Mouse (Mus musculus) CD4-positive, CD25-positive, alpha-beta regulatory T cell, adult 2 months (primary cell): Measurements from ENCODE around the gene Rbbp8nl.

Experiments
- DNase-seq: peaks from one replicate; pipeline ENCODE4 v3.0.0-alpha.2; 2012; ENCODE audit warnings: low read depth, low spot score

The Rbbp8nl gene

GRCm38 (mm10) chr2:180257963-180258865 is 31.5 kb downstream of the Rbbp8nl start:
- DNase-seq, result no peak

DNA sequence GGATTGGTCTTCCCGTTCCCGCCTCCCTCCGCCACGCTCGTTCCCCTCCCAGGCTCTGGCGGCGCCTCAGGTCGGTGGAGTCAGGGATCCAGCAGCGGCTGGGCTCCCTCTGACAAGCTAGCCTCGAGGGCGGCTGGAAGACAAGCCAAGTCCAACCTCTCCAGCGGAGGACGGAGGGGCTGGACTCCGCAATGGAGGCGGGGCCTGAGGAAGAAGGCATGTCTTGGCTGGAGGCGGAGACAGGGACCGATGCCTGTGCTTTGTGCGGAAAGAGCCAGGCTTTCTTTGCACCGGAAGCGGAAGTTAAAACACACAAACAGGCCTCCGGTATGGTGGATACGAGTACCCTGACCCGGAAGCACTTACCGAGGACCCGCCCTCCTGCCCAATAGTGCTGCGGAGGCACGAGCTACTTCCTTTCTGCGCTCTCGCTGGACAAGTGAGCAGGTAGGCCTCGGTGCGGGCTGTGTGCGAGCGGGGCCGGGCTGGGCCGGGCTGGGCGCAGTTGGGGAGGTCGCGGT is 32.6 kb downstream of the Rbbp8nl start, which contains the start of gene Rps21:
TSS of gene Rps21 (plus strand) at position 377 of the 521 bp plus-strand sequence.
- DNase-seq, result peak; percentile 99

DNA sequence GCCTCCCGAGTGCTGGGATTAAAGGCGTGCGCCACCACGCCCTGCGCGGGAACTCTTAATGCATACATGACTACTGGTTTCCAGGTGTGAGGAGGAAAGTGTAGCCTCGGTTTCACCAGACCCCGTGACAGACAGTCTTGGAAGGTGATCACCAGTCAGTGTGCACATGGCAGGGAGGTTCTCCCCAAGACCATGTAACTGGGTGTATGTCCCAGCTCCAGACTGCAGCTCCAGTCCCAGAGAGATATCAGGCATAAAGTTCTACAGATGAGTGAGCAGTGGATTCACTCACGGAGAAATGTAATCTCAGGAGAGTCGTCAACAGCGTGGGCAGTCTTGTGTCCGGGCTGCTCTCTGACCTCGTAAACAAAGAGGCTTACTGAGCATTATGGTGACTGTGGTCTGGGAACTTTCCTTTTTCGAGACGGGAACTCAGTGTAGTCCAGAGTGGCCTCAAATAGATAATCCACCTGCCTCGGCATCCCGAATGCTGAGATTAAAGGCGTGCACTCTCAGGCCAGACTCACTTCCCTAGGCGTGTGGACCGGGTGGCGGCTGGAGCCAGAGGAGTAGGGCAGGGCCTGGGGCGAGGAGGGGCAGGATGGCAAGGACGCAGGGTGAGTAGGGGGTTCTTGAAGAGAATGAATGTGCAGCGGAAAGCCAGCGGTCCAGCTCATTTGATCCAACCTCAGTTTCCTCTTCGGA is 33.2 kb downstream of the Rbbp8nl start:
- peak; percentile 32 for DNase-seq

DNA sequence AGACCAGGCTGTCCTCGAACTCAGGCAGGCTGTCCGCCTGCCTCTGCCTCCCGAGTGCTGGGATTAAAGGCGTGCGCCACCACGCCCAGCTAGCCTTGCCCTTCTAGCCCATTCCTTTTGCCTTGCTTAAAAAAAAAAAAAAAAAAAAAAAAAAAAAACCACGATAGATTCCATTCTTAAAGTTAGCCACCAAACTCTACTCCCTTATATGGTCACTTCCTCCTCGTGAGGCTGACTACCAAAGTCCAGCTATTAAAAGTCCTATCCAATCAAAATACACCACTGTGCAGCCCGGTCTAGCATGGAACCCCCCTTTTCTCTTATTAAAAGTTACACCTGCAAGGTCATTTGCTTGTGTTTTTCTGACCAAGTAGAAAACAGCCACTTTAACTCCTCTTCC is 34.0 kb downstream of the Rbbp8nl start:
- no peak for DNase-seq

DNA sequence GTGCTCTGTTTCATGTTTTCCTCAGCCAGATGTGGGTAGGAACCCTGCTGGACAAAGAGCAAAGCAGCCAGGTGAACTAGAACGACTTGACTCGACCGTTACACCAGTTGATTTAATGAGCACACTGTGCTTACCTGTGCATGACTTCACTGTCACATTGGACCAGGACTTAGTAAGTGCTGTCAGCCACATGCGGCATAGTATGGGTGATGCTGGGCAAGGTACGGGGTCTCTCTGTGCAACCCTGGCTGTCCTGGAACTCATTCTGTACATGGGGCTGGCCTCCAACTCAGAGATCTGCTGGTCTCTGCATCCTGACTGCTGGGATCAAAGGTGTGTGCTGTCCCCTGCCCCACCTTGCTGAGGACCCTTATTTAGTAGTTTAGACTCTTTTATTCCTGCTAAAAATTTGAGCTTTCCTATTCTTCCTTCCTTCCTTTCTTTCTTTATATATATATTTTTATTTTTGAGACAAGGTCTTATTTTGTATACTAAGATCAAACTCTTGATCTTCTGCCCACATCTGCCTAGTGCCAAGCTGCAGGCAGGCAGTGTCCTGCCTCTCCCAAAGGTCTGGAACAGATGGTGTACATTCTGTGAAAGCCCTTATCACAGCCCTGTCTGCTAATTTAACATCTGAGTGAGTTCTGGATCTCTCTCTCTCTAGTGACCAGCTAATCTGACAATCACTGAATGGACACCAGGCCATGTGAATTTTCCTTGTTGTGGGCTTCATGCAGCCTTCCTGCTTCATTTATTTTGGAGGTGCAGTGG is 35.1 kb downstream of the Rbbp8nl start:
- DNase-seq, result no peak

- no peak for DNase-seq
Measured at GRCm38 (mm10) chr2:180251838-180252237, 37.8 kb downstream of the Rbbp8nl start.

DNA sequence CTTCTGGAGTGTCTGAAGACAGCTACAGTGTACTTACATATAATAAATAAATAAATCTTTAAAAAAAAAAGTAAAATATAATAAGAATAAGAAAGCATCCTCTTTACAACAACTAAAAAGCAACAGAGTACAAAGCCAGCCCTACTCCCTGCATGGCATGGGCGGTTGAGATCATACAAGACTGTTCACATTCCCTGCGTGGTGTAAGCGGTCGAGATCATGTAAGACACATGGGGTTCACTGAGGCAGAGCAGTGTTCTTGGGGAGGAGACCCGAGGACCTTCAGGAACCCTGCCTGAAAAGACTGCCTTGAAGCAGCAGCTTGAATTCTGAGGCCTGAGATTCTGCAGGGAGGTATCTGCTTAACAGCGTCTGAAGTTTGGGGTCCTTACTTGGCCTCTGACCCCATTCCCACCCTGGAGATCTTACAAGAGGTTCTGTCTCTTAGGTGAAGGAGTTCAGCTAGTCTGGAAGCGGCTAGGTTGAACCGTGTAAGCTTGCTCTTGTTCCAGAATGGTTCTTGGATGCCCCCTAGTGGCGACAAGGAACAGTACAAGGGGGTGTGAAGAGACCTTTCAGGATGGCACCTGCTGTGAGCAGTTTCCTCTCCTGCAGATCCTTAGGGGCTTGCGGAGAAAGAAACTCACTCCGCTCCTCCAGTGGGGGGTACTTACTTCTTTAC is 38.6 kb downstream of the Rbbp8nl start:
- peak; percentile 93 for DNase-seq

DNA sequence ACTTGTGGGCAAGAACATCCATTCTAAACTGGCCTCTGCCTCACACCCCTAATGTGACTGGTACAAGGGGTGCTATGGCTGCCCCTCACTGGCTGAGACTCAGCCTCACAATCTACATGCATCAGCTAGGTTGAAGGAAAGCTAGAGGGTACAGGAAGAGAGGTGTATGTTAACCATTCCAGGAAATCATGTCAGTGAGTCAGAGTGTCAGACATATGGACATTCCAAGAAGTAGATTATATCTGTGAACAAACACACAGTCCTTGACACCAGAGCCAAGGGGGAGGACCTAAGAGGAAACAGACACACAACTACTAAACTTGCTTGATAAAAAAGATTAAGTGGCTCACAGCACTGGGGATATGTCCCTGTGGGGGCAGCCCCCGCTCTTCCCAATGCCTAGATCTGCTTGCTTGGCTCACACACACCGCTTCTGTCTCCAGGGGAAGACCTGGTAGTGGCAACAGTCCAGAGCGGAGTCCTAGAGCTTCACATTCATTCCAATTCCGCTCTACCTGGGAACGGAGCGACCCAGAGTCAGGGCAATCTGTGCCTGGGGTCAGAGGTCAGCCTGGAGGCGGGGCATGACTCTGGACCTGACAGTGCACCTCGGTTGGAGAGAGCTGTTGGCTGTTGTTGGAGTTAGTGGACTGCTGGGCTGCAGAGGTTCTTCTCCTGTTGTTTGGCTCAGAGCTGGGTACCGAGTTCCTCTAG is 40.6 kb downstream of the Rbbp8nl start:
- DNase-seq, result no peak

- peak; percentile 65 for DNase-seq
Measured at GRCm38 (mm10) chr2:180247916-180248315, 41.8 kb downstream of the Rbbp8nl start.

- DNase-seq, result no peak
Measured at GRCm38 (mm10) chr2:180243108-180243507, 46.6 kb downstream of the Rbbp8nl start.

- DNase-seq, result no peak
Measured at GRCm38 (mm10) chr2:180238591-180238990, 51.1 kb downstream of the Rbbp8nl start.

- no peak for DNase-seq
Measured at GRCm38 (mm10) chr2:180237601-180238345, 51.9 kb downstream of the Rbbp8nl start.

GRCm38 (mm10) chr2:180236930-180237329 is 52.7 kb downstream of the Rbbp8nl start:
- no peak for DNase-seq

DNA sequence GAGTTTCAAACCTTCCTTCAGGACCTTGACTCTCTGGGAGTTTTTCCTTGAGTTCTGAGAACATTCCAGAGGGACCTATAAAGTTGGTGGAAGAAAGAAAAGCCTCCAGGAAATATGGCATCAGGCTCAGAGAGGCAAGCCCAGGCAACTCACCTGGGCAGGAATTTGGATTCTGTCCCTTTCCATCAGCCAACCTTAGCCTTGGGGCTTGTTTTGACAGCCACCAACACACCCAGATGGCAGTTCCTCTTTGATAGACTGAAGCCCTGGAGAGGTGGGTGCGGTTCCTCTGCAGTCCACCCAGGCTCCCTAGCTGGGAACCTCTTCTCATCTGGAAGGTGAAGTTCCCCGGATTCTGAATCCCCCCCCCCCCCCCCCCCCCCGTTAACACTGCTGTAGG is 53.2 kb downstream of the Rbbp8nl start:
- DNase-seq, result no peak

DNA sequence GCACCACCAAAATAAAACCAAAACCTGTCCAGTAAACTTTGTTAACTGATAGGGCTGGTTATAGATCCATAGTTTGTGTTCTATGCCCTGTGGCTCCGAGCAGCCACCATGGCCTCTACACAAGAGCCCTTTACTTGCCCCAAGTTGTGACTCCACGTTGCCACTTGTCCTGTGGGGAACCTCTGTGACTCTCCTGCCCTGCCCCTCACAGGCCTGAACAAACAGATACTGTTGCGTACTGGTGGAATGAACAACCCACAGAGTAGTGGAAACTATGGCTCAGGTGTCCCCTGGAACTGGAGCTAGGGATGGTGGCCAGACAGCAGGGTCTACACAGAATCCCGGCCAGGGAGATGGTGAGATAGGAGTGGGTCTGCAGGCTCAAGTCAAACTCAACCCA is 53.9 kb downstream of the Rbbp8nl start:
- DNase-seq, result no peak

GRCm38 (mm10) chr2:180234980-180235379 is 54.7 kb downstream of the Rbbp8nl start:
- no peak for DNase-seq

- DNase-seq, result no peak
Measured at GRCm38 (mm10) chr2:180234353-180234752, 55.3 kb downstream of the Rbbp8nl start.

- no peak for DNase-seq
Measured at GRCm38 (mm10) chr2:180233101-180233904, 56.4 kb downstream of the Rbbp8nl start.

GRCm38 (mm10) chr2:180230482-180230881 is 59.2 kb downstream of the Rbbp8nl start:
- no peak for DNase-seq
